Mouse (Mus musculus): ENCODE results near the gene Wasf1. TPM values are rescaled to one million over a fixed set of nuclear protein-coding genes. Genes with fewer than 3 reads are reported as not detected.

Gene Wasf1
- polyA plus RNA-seq (2016; fragmentation: Nextera tagmentation; extraction: Ambion mirVana), result 52.9 and 61.0 TPM in 2 replicates

- WGBS, result under 1% methylated on average over 44 of the region's 44 CpGs
- Histone ChIP-seq H3K4me1 (peaks cover 36% of the 10 kb centered on the region), H3K27me3 (ENCODE audit: low read depth, poor library complexity, severe bottlenecking) (no peaks in the 10 kb centered on the region)
Measured at GRCm38 (mm10) chr10:40882831-40883643, at the start of gene Wasf1, which contains the start of gene Cdc40. Wasf1 (plus strand) TSS chr10:40883475. Cdc40 (minus strand) TSS chr10:40883311.

GRCm38 (mm10) chr10:40840086-40840485 is 43.2 kb upstream of the Wasf1 start:
- Histone ChIP-seq H3K27me3 (ENCODE audit: low read depth, poor library complexity, severe bottlenecking) (no peaks in the 10 kb centered on the region), H3K4me1 (no peaks in the 10 kb centered on the region), H3K9me3 (replicated peaks) (no peaks in the 10 kb centered on the region), H3K27ac (replicated peaks) (no peak overlapping the region), H3K4me3 (no peak overlapping the region), H3K36me3 (peaks cover 76% of the 10 kb centered on the region)
- WGBS, result 91% methylated on average over 5 of the region's 5 CpGs
- DNase-seq (ENCODE audit: low spot score), result no peak

More at GRCm38 (mm10) chr10:40882831-40883643, at the start of gene Wasf1, which contains the start of gene Cdc40:
- no peaks in the 10 kb centered on the region for H3K9me3 ChIP-seq (replicated peaks)
- peaks cover 14% of the 10 kb centered on the region; the same call in 1 of the 2 replicates for H3K36me3 ChIP-seq
- peak within 1 kb of the TSS; percentile 85 for H3K4me3 ChIP-seq
- H3K27ac ChIP-seq (replicated peaks), result peak within 1 kb of the TSS; percentile 99
- peak; percentile 97 for DNase-seq (ENCODE audit: low spot score)

- Histone ChIP-seq H3K4me3 (no peak overlapping the region), H3K9me3 (replicated peaks) (no peaks in the 10 kb centered on the region), H3K27me3 (ENCODE audit: low read depth, poor library complexity, severe bottlenecking) (no peaks in the 10 kb centered on the region), H3K4me1 (no peaks in the 10 kb centered on the region), H3K36me3 (peaks cover 85% of the 10 kb centered on the region), H3K27ac (replicated peaks) (no peak overlapping the region)
- DNase-seq (ENCODE audit: low spot score), result no peak
- 82% methylated on average over 5 of the region's 5 CpGs for WGBS
Measured at GRCm38 (mm10) chr10:40843841-40844240, 39.4 kb upstream of the Wasf1 start.

GRCm38 (mm10) chr10:40844546-40844945 is 38.7 kb upstream of the Wasf1 start:
- Histone ChIP-seq H3K27ac (replicated peaks) (no peak overlapping the region), H3K4me1 (no peaks in the 10 kb centered on the region), H3K4me3 (no peak overlapping the region), H3K9me3 (replicated peaks) (no peaks in the 10 kb centered on the region), H3K36me3 (peaks cover 86% of the 10 kb centered on the region), H3K27me3 (ENCODE audit: low read depth, poor library complexity, severe bottlenecking) (no peaks in the 10 kb centered on the region)
- WGBS, result 89% methylated on average over 10 of the region's 10 CpGs
- DNase-seq (ENCODE audit: low spot score), result no peak

GRCm38 (mm10) chr10:40845626-40846025 is 37.6 kb upstream of the Wasf1 start:
- Histone ChIP-seq H3K4me1 (no peaks in the 10 kb centered on the region), H3K9me3 (replicated peaks) (no peaks in the 10 kb centered on the region), H3K36me3 (peaks cover 84% of the 10 kb centered on the region), H3K27ac (replicated peaks) (no peak overlapping the region), H3K27me3 (ENCODE audit: low read depth, poor library complexity, severe bottlenecking) (no peaks in the 10 kb centered on the region), H3K4me3 (no peak overlapping the region)
- 89% methylated on average over 6 of the region's 6 CpGs for WGBS
- no peak for DNase-seq (ENCODE audit: low spot score)

GRCm38 (mm10) chr10:40847176-40847874 is 36.0 kb upstream of the Wasf1 start:
- no peak for DNase-seq (ENCODE audit: low spot score)
- H3K4me1 ChIP-seq, result no peaks in the 10 kb centered on the region
- no peak overlapping the region for H3K4me3 ChIP-seq
- peaks cover 74% of the 10 kb centered on the region for H3K36me3 ChIP-seq
- H3K9me3 ChIP-seq (replicated peaks), result no peaks in the 10 kb centered on the region
- no peak overlapping the region for H3K27ac ChIP-seq (replicated peaks)
- 94% methylated on average over 10 of the region's 10 CpGs for WGBS
- no peaks in the 10 kb centered on the region for H3K27me3 ChIP-seq (ENCODE audit: low read depth, poor library complexity, severe bottlenecking)

- Histone ChIP-seq H3K4me1 (no peaks in the 10 kb centered on the region), H3K27me3 (ENCODE audit: low read depth, poor library complexity, severe bottlenecking) (no peaks in the 10 kb centered on the region), H3K9me3 (replicated peaks) (no peaks in the 10 kb centered on the region), H3K36me3 (peaks cover 49% of the 10 kb centered on the region), H3K27ac (replicated peaks) (no peak overlapping the region), H3K4me3 (no peak overlapping the region)
- no peak for DNase-seq (ENCODE audit: low spot score)
- WGBS, result 88% methylated on average over 2 of the region's 2 CpGs
Measured at GRCm38 (mm10) chr10:40850644-40851043, 32.6 kb upstream of the Wasf1 start.

GRCm38 (mm10) chr10:40851138-40851537 is 32.1 kb upstream of the Wasf1 start:
- H3K4me3 ChIP-seq, result no peak overlapping the region
- no peaks in the 10 kb centered on the region for H3K4me1 ChIP-seq
- no peaks in the 10 kb centered on the region for H3K9me3 ChIP-seq (replicated peaks)
- no peak for DNase-seq (ENCODE audit: low spot score)
- peaks cover 45% of the 10 kb centered on the region for H3K36me3 ChIP-seq
- no peaks in the 10 kb centered on the region for H3K27me3 ChIP-seq (ENCODE audit: low read depth, poor library complexity, severe bottlenecking)
- no peak overlapping the region for H3K27ac ChIP-seq (replicated peaks)

- Histone ChIP-seq H3K27me3 (ENCODE audit: low read depth, poor library complexity, severe bottlenecking) (no peaks in the 10 kb centered on the region), H3K36me3 (peaks cover 7% of the 10 kb centered on the region; the same call in 1 of the 2 replicates), H3K4me1 (no peaks in the 10 kb centered on the region), H3K27ac (replicated peaks) (no peak overlapping the region), H3K9me3 (replicated peaks) (no peaks in the 10 kb centered on the region), H3K4me3 (no peak overlapping the region)
- WGBS, result 70% methylated on average over 2 of the region's 2 CpGs
- DNase-seq (ENCODE audit: low spot score), result no peak
Measured at GRCm38 (mm10) chr10:40855616-40856015, 27.7 kb upstream of the Wasf1 start.

GRCm38 (mm10) chr10:40856703-40857102 is 26.6 kb upstream of the Wasf1 start:
- Histone ChIP-seq H3K27ac (replicated peaks) (no peak overlapping the region), H3K4me1 (no peaks in the 10 kb centered on the region), H3K4me3 (no peak overlapping the region), H3K9me3 (replicated peaks) (no peaks in the 10 kb centered on the region), H3K27me3 (ENCODE audit: low read depth, poor library complexity, severe bottlenecking) (no peaks in the 10 kb centered on the region), H3K36me3 (peaks cover 3% of the 10 kb centered on the region; the same call in 1 of the 2 replicates)
- no peak for DNase-seq (ENCODE audit: low spot score)
- 95% methylated on average over 7 of the region's 7 CpGs for WGBS

GRCm38 (mm10) chr10:40857599-40857998 is 25.7 kb upstream of the Wasf1 start:
- H3K27me3 ChIP-seq (ENCODE audit: low read depth, poor library complexity, severe bottlenecking), result no peaks in the 10 kb centered on the region
- H3K4me3 ChIP-seq, result no peak overlapping the region
- no peak for DNase-seq (ENCODE audit: low spot score)
- H3K27ac ChIP-seq (replicated peaks), result no peak overlapping the region
- no peaks in the 10 kb centered on the region for H3K4me1 ChIP-seq
- H3K36me3 ChIP-seq, result peaks cover 4% of the 10 kb centered on the region; the same call in 1 of the 2 replicates
- no peaks in the 10 kb centered on the region for H3K9me3 ChIP-seq (replicated peaks)
- WGBS, result 90% methylated on average over 8 of the region's 8 CpGs

GRCm38 (mm10) chr10:40868081-40868480 is 15.2 kb upstream of the Wasf1 start:
- H3K4me1 ChIP-seq, result no peaks in the 10 kb centered on the region; the same call in 1 of the 2 replicates
- H3K27me3 ChIP-seq (ENCODE audit: low read depth, poor library complexity, severe bottlenecking), result no peaks in the 10 kb centered on the region
- WGBS, result 90% methylated on average over 2 of the region's 2 CpGs
- no peak overlapping the region for H3K27ac ChIP-seq (replicated peaks)
- no peak for DNase-seq (ENCODE audit: low spot score)
- H3K9me3 ChIP-seq (replicated peaks), result no peaks in the 10 kb centered on the region
- peaks cover 43% of the 10 kb centered on the region for H3K36me3 ChIP-seq
- no peak overlapping the region for H3K4me3 ChIP-seq

- WGBS, result 91% methylated on average over 2 of the region's 2 CpGs
Measured at GRCm38 (mm10) chr10:40871301-40871700, 12.0 kb upstream of the Wasf1 start.

More at GRCm38 (mm10) chr10:40871301-40871700, 12.0 kb upstream of the Wasf1 start:
- no peak overlapping the region for H3K27ac ChIP-seq (replicated peaks)
- no peaks in the 10 kb centered on the region; the same call in 1 of the 2 replicates for H3K4me1 ChIP-seq
- H3K27me3 ChIP-seq (ENCODE audit: low read depth, poor library complexity, severe bottlenecking), result no peaks in the 10 kb centered on the region
- H3K9me3 ChIP-seq (replicated peaks), result no peaks in the 10 kb centered on the region
- peaks cover 17% of the 10 kb centered on the region for H3K36me3 ChIP-seq
- H3K4me3 ChIP-seq, result no peak overlapping the region
- DNase-seq (ENCODE audit: low spot score), result no peak
